17 mouse cellular contexts compared by ENCODE assay signal in genomic region chr3:46727679-46728078, GRCm38 (mm10).
DNase-seq lines count a peak whose midpoint lies in the region; ATAC-seq and TF ChIP-seq lines count a peak whose summit lies in the region.
"Had no signal": no experiment of that assay in that cellular context is flagged by ENCODE, and none has a peak within 500 bp of the region (broad histone marks: within the 10 kb centered on the region; RNA-seq: fewer than 3 reads in every experiment).

No protein-coding gene starts in this region.

- peak; percentile 5 for DNase-seq in forebrain, postnatal 0 days
- DNase-seq in layer of hippocampus, adult 9-10 months (ENCODE audit: low spot score): peak; percentile 0
- no peak for DNase-seq in layer of hippocampus, postnatal 25 days (ENCODE audit: extremely low spot score in 1 of 2, low spot score in 1 of 2)
- DNase-seq in frontal cortex, adult 2 months (ENCODE audit: extremely low spot score in 1 of 2, low spot score in 1 of 2): peak; percentile 10 to 23
- DNase-seq in spleen, adult 18-20 months: no peak
- DNase-seq in thymus, postnatal 0 days (ENCODE audit: low spot score): no peak
- DNase-seq: adrenal gland, postnatal 14 days; cerebellum, adult 2 months; cerebellum, postnatal 10 days; gastrocnemius, adult 2 months; gastrocnemius, postnatal 25 days had no signal

- no peak overlapping the region for H3K4me2 ChIP-seq in forebrain, postnatal 0 days (ENCODE audit: low read depth)
- H3K4me2 ChIP-seq in forebrain, embryonic 15.5 days (replicated peaks): no peak overlapping the region
- H3K4me2 ChIP-seq: heart, embryonic 12.5 days; hindbrain, embryonic 15.5 days had no signal

- no peak overlapping the region for H3K9ac ChIP-seq in forebrain, postnatal 0 days
- no peak overlapping the region for H3K9ac ChIP-seq in forebrain, embryonic 15.5 days (replicated peaks)
- H3K9ac ChIP-seq: heart, embryonic 12.5 days; hindbrain, embryonic 15.5 days had no signal

- peak; percentile 59 for ATAC-seq in forebrain, postnatal 0 days
- no peak for ATAC-seq in forebrain, embryonic 15.5 days (replicated peaks)
- ATAC-seq: activated CD4-positive, CD25-positive, alpha-beta regulatory T cell, adult 4 months; Patski had no signal

- no peaks in the 10 kb centered on the region for H3K36me3 ChIP-seq in forebrain, postnatal 0 days (ENCODE audit: insufficient read depth)
- no peaks in the 10 kb centered on the region for H3K36me3 ChIP-seq in forebrain, embryonic 15.5 days
- H3K36me3 ChIP-seq: heart, embryonic 12.5 days; hindbrain, embryonic 15.5 days had no signal

- no peaks in the 10 kb centered on the region for H3K9me3 ChIP-seq in forebrain, postnatal 0 days (ENCODE audit: low read length)
- no peaks in the 10 kb centered on the region for H3K9me3 ChIP-seq in forebrain, embryonic 15.5 days
- H3K9me3 ChIP-seq: hindbrain, embryonic 15.5 days had no signal

- 66% methylated on average over 4 of the region's 4 CpGs for WGBS in forebrain, postnatal 0 days
- 67% methylated on average over 4 of the region's 4 CpGs for WGBS in forebrain, embryonic 15.5 days

- H3K4me1 ChIP-seq in forebrain, postnatal 0 days (ENCODE audit: insufficient read depth): no peaks in the 10 kb centered on the region
- H3K4me1 ChIP-seq in forebrain, embryonic 15.5 days: no peaks in the 10 kb centered on the region
- H3K4me1 ChIP-seq: heart, embryonic 12.5 days; hindbrain, embryonic 15.5 days had no signal

- TF ChIP-seq CTCF in forebrain, postnatal 0 days (IDR thresholded peaks at IDR 0.05; ENCODE audit: low read depth): no peak

- H3K27me3 ChIP-seq in forebrain, postnatal 0 days (ENCODE audit: insufficient read depth, low read length): no peaks in the 10 kb centered on the region
- H3K27me3 ChIP-seq in forebrain, embryonic 15.5 days: no peaks in the 10 kb centered on the region
- H3K27me3 ChIP-seq: CH12.LX; heart, embryonic 12.5 days; hindbrain, embryonic 15.5 days; Patski had no signal

- no peak overlapping the region for H3K4me3 ChIP-seq in forebrain, postnatal 0 days (ENCODE audit: low read depth, low read length)
- no peak overlapping the region for H3K4me3 ChIP-seq in forebrain, embryonic 15.5 days
- H3K4me3 ChIP-seq: gastrocnemius, adult 2 months; heart, embryonic 12.5 days; hindbrain, embryonic 15.5 days had no signal

- no peak overlapping the region for H3K27ac ChIP-seq in forebrain, postnatal 0 days (ENCODE audit: low read depth, low read length)
- H3K27ac ChIP-seq in forebrain, embryonic 15.5 days (replicated peaks): no peak overlapping the region
- H3K27ac ChIP-seq: gastrocnemius, adult 2 months; hindbrain, embryonic 15.5 days had no signal

Comparison
In these comparisons a context has a peak if more than half of its experiments do, and no peak if none do; other contexts are left out.
1. DNase-seq: peak in forebrain, postnatal 0 days (single experiment), layer of hippocampus, adult 9-10 months (single experiment) and frontal cortex, adult 2 months (2 of 2); none in layer of hippocampus, postnatal 25 days (0 of 2), spleen, adult 18-20 months (0 of 2) and thymus, postnatal 0 days (single experiment).